Mouse (Mus musculus) C2C12 (cell line): Measurements from ENCODE around the gene Tcf3. TPM values are rescaled to one million over a fixed set of nuclear protein-coding genes. Genes with fewer than 3 reads are reported as not detected.
A peak's percentile ranks its signal among the peaks of the same experiment; 100 is the strongest.

Experiments used
- H3K27me3 ChIP-seq: one replicate; pipeline ENCODE4 v1.6.1; 2011; ENCODE audit not compliant: control insufficient read depth, insufficient read depth, insufficient read length
- H3K36me3 ChIP-seq: one replicate; pipeline ENCODE4 v1.6.1; 2011; ENCODE audit not compliant: control insufficient read depth, insufficient read depth
- H3K4me3 ChIP-seq: one replicate; pipeline ENCODE4 v1.5.1; 2011; ENCODE audit warnings: mild to moderate bottlenecking, control low read depth; ENCODE audit not compliant: poor library complexity, insufficient read depth, severe bottlenecking
- H3K79me2 ChIP-seq: one replicate; pipeline ENCODE4 v1.6.1; 2011; ENCODE audit not compliant: control insufficient read depth, insufficient read depth
- H3K79me3 ChIP-seq: one replicate; pipeline ENCODE4 v1.6.1; 2011; ENCODE audit warnings: low read depth, control low read depth
- H3ac ChIP-seq: one replicate; pipeline ENCODE3; 2011; ENCODE audit warnings: low read depth; ENCODE audit not compliant: control insufficient read depth, insufficient read length
- CEBPB ChIP-seq: IDR thresholded peaks from one replicate; pipeline ENCODE4 v1.6.1; 2011; ENCODE audit warnings: low read depth, mild to moderate bottlenecking, control low read depth, moderate library complexity
- CTCF ChIP-seq: IDR thresholded peaks from one replicate; pipeline ENCODE4 v1.5.1; 2011; ENCODE audit not compliant: control insufficient read depth, insufficient read depth, insufficient read length
- FOSL1 ChIP-seq: IDR thresholded peaks from one replicate; pipeline ENCODE4 v1.8.0; 2011; ENCODE audit warnings: mild to moderate bottlenecking, low read length; ENCODE audit not compliant: poor library complexity, insufficient read depth, severe bottlenecking
- MAX ChIP-seq: IDR thresholded peaks from one replicate; pipeline ENCODE4 v1.6.1; 2011; ENCODE audit warnings: mild to moderate bottlenecking, control low read depth
- MYOD1 ChIP-seq: IDR thresholded peaks from one replicate; pipeline ENCODE4 v1.6.1; 2011; ENCODE audit warnings: low read depth; ENCODE audit not compliant: control insufficient read depth, insufficient read length
- MYOG ChIP-seq: IDR thresholded peaks from one replicate; pipeline ENCODE4 v1.6.1; 2011; ENCODE audit not compliant: control insufficient read depth, insufficient read length; ENCODE audit errors: extremely low read depth
- USF1 ChIP-seq: IDR thresholded peaks from one replicate; pipeline ENCODE4 v1.6.1; 2011; ENCODE audit warnings: low read depth, mild to moderate bottlenecking, control low read depth, moderate library complexity
- polyA plus RNA-seq: library from polyadenylated mRNA; unstranded; fragments of >200 nt; fragmentation: generic; extraction: Trizol; gene quantifications from one replicate; pipeline ENCODE4 v1.2.1, GENCODE M21; 2012; ENCODE audit warnings: missing spikeins

Tcf3 gene
- polyA plus RNA-seq, 1 experiment: 111 TPM

DNA sequence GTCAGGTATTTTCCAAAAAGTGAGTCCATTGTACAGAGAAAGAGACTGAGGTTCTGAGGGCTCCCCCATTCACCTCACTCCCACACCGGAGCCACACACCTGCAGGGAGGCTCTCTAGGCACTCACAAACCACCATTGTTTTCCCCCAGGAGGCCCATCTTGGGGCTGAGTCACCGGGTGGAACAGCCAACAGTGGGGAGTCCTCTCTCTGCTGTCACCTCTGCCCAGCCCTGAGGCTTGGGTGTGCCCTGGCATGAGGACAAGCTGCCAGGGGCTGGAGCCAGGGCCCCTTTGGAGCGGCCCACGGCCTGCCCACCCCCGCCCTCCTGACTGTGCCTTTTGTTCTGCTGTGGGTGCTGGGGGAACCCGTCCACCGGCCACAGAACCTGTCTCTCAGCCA, 2.3 kb upstream of the Tcf3 start:
- H3K27me3 ChIP-seq: no peaks in the 10 kb centered on the region
- no peak overlapping the region for H3K4me3 ChIP-seq
- H3K36me3 ChIP-seq: no peaks in the 10 kb centered on the region
- peaks cover 26% of the 10 kb centered on the region for H3K79me2 ChIP-seq
- H3K79me3 ChIP-seq: peaks cover 26% of the 10 kb centered on the region
- no peak overlapping the region for H3ac ChIP-seq
- no peak for TF ChIP-seq CTCF
- TF ChIP-seq USF1: no peak
- no peak for TF ChIP-seq MYOG

DNA sequence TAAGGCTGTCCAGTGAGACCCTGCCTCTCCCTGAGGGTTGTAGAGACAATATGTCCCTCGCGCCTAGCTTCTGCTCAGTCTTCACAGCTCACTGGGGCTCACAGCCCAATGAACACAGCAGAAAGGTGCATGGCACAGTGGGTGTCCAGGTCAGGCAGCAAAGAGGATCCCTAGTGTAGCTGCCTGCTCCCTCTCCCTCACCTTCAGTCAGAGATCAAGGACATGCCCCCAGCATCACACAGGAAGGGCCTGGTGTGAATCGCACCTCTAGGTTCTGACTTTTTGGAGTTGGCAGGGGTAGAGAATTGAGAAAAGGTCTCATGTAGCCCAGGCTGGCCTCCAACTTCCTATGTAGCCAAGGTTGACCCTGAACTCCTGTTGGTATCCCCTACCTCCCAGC, 1.4 kb upstream of the Tcf3 start:
- TF ChIP-seq MYOD1: no peak
- Histone ChIP-seq H3ac (no peak overlapping the region), H3K36me3 (peaks cover 9% of the 10 kb centered on the region), H3K27me3 (no peaks in the 10 kb centered on the region), H3K79me3 (peaks cover 31% of the 10 kb centered on the region), H3K79me2 (peaks cover 35% of the 10 kb centered on the region), H3K4me3 (no peak overlapping the region)

DNA sequence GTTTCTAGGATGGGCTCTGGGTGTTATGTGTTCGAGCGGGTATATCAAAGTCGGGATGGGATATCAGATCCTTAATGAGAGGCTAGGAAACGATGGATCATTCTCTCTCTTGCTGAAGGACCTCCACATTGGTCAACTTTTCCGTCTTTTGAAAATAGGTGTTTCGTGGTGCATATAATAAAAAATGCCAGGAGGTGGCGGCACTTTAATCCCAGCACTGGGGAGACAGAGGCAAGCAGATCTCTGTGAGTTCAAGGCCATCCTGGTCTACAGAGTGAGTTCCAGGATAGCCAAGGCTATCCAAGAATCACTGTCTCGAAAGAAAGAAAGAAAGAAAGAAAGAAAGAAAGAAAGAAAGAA, 766 bp upstream of the Tcf3 start:
- peak overlapping the region; percentile 8 for H3K4me3 ChIP-seq
- TF ChIP-seq MYOG: no peak
- TF ChIP-seq MYOD1: no peak
- no peak for TF ChIP-seq FOSL1
- TF ChIP-seq USF1: no peak
- peaks cover 35% of the 10 kb centered on the region for H3K79me3 ChIP-seq
- no peak overlapping the region for H3ac ChIP-seq
- no peaks in the 10 kb centered on the region for H3K27me3 ChIP-seq
- peaks cover 15% of the 10 kb centered on the region for H3K36me3 ChIP-seq
- peaks cover 41% of the 10 kb centered on the region for H3K79me2 ChIP-seq

DNA sequence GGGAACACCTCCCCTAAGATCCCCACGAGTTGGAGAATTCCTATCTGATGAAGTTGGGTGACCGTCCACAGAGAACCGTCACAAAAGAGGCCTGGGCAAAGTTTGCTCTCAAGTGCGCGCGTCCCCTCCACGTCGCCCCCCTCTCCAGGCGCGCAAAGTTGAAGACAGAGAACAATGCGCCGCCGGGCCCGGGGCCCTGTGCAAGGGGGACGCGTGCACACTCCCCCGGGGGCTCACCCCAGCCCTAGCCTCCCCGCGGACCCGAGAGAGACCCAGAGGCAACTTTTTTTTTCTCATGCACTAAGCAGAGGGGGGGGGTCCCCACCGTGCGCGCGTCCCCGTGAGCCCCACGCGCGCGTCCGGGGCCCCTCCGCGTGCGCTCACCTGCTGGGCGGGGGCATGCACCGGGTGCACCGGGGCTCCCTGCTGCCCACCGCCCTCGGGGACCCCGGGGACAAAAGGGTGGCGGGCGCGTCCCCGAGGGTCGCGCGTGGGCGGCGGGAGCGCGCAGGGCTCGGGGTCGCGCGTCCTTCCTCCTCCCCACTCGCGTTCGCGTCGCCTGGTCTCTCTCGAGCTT, 423 bp downstream of the Tcf3 start:
- Histone ChIP-seq H3K36me3 (peaks cover 27% of the 10 kb centered on the region), H3K79me3 (peaks cover 36% of the 10 kb centered on the region), H3K79me2 (peaks cover 53% of the 10 kb centered on the region), H3K27me3 (no peaks in the 10 kb centered on the region), H3K4me3 (peak overlapping the region; percentile 97), H3ac (peak overlapping the region; percentile 84)
- TF ChIP-seq FOSL1: no peak
- no peak for TF ChIP-seq CEBPB
- no peak for TF ChIP-seq MYOG
- TF ChIP-seq MYOD1: no peak
- TF ChIP-seq MAX: no peak
- no peak for TF ChIP-seq USF1

DNA sequence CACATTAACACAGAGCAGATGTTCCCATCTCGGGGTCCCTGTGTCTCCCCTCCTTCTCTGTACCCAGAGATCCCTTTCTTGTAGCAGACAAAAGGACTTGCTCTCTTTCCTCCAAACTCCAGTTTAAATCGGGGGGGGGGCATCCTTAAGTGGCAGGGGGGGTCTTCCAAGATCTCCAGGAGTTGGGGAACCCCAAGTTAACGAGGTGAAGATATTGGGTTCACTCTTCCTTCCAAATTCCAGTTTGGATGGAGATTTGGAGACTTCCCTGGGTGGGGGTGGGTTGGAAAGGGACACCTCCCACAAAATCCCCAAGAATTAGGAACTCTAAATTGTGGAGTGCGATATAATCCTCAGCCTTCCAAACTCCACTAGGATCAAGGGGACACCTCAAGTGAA, 1.1 kb downstream of the Tcf3 start:
- Histone ChIP-seq H3ac (peak overlapping the region; percentile 84), H3K36me3 (peaks cover 33% of the 10 kb centered on the region), H3K27me3 (no peaks in the 10 kb centered on the region), H3K79me2 (peaks cover 58% of the 10 kb centered on the region), H3K4me3 (peak overlapping the region; percentile 97), H3K79me3 (peaks cover 38% of the 10 kb centered on the region)
- TF ChIP-seq MYOD1: no peak
- TF ChIP-seq MAX: no peak
- no peak for TF ChIP-seq FOSL1
- TF ChIP-seq CEBPB: no peak

DNA sequence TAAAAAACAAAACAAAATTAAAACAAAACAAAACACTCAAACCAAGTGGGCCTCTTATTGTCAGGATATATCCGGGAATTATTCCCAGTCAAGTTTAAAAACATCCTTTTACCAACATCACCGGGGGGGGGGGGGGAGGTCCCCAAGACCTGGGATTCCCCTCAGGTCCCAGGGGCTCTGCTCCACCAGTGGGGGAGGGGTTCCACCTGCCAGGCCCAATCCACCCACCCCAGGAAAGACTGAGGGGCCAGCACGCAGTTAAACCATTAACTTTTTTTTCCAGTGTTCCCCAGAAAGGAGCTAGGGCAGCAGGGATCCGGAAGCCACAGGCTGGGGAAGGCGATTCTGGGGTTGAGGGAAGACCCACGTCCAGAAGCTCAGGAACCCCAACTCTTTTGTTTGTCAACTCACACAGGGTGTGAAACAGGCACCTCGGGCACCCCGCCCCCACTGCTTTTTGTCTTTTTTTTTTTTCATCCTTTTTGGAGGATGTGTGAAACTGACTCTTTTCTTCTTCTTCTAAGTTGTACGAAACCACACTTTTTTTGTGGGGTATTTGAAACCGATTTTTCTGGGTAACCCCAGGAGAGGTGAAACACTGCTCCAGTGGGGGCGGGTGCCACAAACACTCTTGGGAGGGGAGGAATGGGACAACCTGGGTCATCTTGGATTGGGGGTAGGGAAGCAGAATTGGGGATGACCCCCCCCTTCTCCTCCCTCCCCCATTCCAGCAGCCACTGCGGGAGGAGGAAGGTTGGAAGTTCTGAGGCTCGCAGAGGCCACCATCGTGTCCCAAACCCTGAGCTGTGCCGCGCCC, 1.7 kb downstream of the Tcf3 start:
- peaks cover 39% of the 10 kb centered on the region for H3K36me3 ChIP-seq
- peak overlapping the region; percentile 84 for H3ac ChIP-seq
- H3K79me2 ChIP-seq: peaks cover 64% of the 10 kb centered on the region
- peak overlapping the region; percentile 97 for H3K4me3 ChIP-seq
- TF ChIP-seq MYOD1: no peak
- no peak for TF ChIP-seq CEBPB
- TF ChIP-seq MYOG: no peak
- no peak for TF ChIP-seq CTCF
- TF ChIP-seq USF1: no peak
- TF ChIP-seq MAX: no peak
- TF ChIP-seq FOSL1: no peak
- H3K79me3 ChIP-seq: peaks cover 38% of the 10 kb centered on the region
- H3K27me3 ChIP-seq: no peaks in the 10 kb centered on the region
